Mouse (Mus musculus) liver, embryonic 14.5 days (tissue): ENCODE measurements around the gene Stard13. TPM values are rescaled to one million over a fixed set of nuclear protein-coding genes. Genes with fewer than 3 reads are reported as not detected.

Source experiments
- ATAC-seq: fragments of 200-750 bp; cut with Nextera tagmentation; 2 replicates; pipeline ENCODE4 v1.8.0; 2017; ENCODE audit warnings: moderate number of reproducible peaks, mild to moderate bottlenecking, moderate library complexity; ENCODE audit not compliant: insufficient read depth
- DNase-seq, 3 experiments: peaks; one replicate each; pipeline ENCODE4 v3.0.0-alpha.2; 2012 to 2013; ENCODE audit warnings: low read depth in 3 of 3, low spot score in 3 of 3
- H3K27ac ChIP-seq: fragments of 300-500 bp; sonication (generic); 2 replicates; pipeline ENCODE4 v1.5.1; 2014; ENCODE audit warnings: moderate library complexity, mild to moderate bottlenecking, control low read depth, inconsistent platforms
- H3K27me3 ChIP-seq: fragments of 300-500 bp; sonication (generic); 2 replicates; pipeline ENCODE4 v1.6.1; 2014; ENCODE audit warnings: mild to moderate bottlenecking, low read length, moderate library complexity; ENCODE audit not compliant: control insufficient read depth, insufficient read depth
- H3K36me3 ChIP-seq: fragments of 300-500 bp; sonication (generic); replicated peaks from 2 replicates; pipeline ENCODE4 v1.6.1; 2014; ENCODE audit warnings: low read depth; ENCODE audit not compliant: control insufficient read depth, insufficient read depth
- H3K4me1 ChIP-seq, 2 experiments: fragments of 200-500 bp in 1 of 2; fragments of 300-500 bp in 1 of 2; sonication (generic) in 1 of 2; replicated peaks; 2 replicates each; pipeline ENCODE4 v1.6.1; 2012 to 2014; ENCODE audit warnings: antibody characterized with exemption in 1 of 2, inconsistent platforms in 1 of 2, low read length in 1 of 2; ENCODE audit not compliant: control insufficient read depth in 2 of 2, insufficient read depth in 2 of 2
- H3K4me2 ChIP-seq: fragments of 300-500 bp; sonication (generic); 2 replicates; pipeline ENCODE4 v1.6.1; 2014; ENCODE audit warnings: low read depth, mild to moderate bottlenecking, control low read depth, moderate library complexity
- H3K4me3 ChIP-seq, 2 experiments: fragments of 200-500 bp in 1 of 2; fragments of 300-500 bp in 1 of 2; sonication (generic) in 1 of 2; 2 replicates each; pipeline ENCODE4 v1.5.1; 2012 to 2014; ENCODE audit warnings: low read depth in 2 of 2, low read length in 2 of 2, mild to moderate bottlenecking in 2 of 2, control low read depth in 1 of 2, inconsistent platforms in 1 of 2, moderate library complexity in 1 of 2; ENCODE audit not compliant: insufficient read depth in 1 of 2
- H3K9ac ChIP-seq: fragments of 300-500 bp; sonication (generic); replicated peaks from 2 replicates; pipeline ENCODE4 v1.6.1; 2014; ENCODE audit warnings: mild to moderate bottlenecking, control low read depth, moderate library complexity
- H3K9me3 ChIP-seq: fragments of 300-500 bp; sonication (generic); 2 replicates; pipeline ENCODE4 v1.6.1; 2016; ENCODE audit warnings: low read length, mixed read lengths; ENCODE audit not compliant: control insufficient read depth
- CTCF ChIP-seq: IDR thresholded peaks from 2 replicates; pipeline ENCODE4 v1.5.1; 2016; ENCODE audit warnings: antibody characterized with exemption, low read depth, control low read depth
- EP300 ChIP-seq: IDR thresholded peaks from 2 replicates; pipeline ENCODE4 v1.6.1; 2016; ENCODE audit warnings: antibody characterized with exemption, low read depth
- WGBS: fragments of 180-500 bp; shearing (Covaris S2); extraction: QIAGEN DNeasy Blood & Tissue Kit; methylation state at CpG from one replicate; pipeline ENCODE4 v1.1.7; 2014; ENCODE audit not compliant: insufficient replicate concordance; 5-methylcytosine and 5-hydroxymethylcytosine counted together
- polyA plus RNA-seq, 2 experiments: library from polyadenylated mRNA; depleted of rRNA in 1 of 2; stranded (reverse) in 1 of 2; unstranded in 1 of 2; fragments of >200 nt; fragmentation: Nextera tagmentation in 1 of 2; extraction: Ambion mirVana in 1 of 2; gene quantifications; 2 replicates each; pipeline versions ENCODE4 v1.2.1 to v1.2.3; 2012 to 2014

Gene Stard13
- polyA plus RNA-seq, 2 experiments: 0.56 to 1.1 TPM

DNA sequence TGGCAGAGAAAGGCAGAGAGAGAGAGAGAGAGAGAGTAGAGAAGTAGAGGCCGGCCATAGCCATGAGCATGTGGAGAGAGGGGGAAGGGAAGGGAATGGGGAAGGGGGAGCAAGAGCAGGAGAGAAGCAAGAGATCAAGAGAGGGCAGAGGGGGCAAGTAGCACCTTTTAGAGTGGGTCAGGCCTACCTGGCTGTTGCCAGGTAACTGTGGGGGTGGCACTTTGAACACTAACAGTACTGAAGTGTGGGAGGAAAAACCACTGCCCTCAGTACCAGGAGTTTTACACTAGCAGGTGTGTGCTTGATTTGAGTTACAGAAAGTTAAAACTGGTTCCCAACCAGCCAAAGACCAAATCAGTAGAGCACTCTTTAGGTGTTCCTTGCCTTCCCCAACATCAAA, 78.4 kb downstream of the Stard13 start:
- WGBS: 60% methylated on average over 1 of the region's 1 CpGs
- H3K4me3 ChIP-seq: no peak overlapping the region
- no peak overlapping the region for H3K27ac ChIP-seq
- ATAC-seq (0 out of 2 replicates have a peak, but pooled peaks have one; percentile 4), DNase-seq (no peak)
- no peak overlapping the region for H3K4me2 ChIP-seq
- H3K9ac ChIP-seq: no peak overlapping the region
- no peaks in the 10 kb centered on the region for H3K9me3 ChIP-seq
- no peaks in the 10 kb centered on the region for H3K27me3 ChIP-seq
- TF ChIP-seq CTCF: no peak
- TF ChIP-seq EP300: no peak
- no peaks in the 10 kb centered on the region for H3K36me3 ChIP-seq
- H3K4me1 ChIP-seq: peaks cover 0 to 9% of the 10 kb centered on the region in 2 experiments; a peak in 2 of 4 replicates

DNA sequence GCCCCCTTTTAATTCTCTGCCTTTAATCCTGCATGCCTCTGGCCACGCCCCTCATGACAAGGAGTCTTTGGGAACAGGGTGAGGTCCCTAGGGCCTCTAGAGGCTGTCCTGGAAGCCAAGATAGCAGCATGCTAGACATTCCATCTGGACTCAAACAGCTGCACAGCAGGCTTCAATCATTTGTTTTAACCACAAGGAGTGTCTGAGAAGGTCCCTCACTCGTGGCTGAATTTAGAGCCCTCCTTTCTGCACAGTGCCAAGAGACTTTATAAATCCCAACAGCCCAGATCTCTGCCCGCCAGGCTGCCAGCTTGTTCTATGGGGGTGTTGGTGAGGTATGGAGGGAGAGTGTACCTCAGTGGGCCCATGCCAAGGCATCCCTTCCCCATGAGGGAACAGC, 78.9 kb downstream of the Stard13 start:
- no peaks in the 10 kb centered on the region for H3K36me3 ChIP-seq
- no peak overlapping the region for H3K4me3 ChIP-seq
- H3K9me3 ChIP-seq: no peaks in the 10 kb centered on the region
- TF ChIP-seq EP300 (no peak), CTCF (no peak)
- H3K27ac ChIP-seq: no peak overlapping the region
- DNase-seq: no peak
- peaks cover 0 to 9% of the 10 kb centered on the region in 2 experiments; a peak in 2 of 4 replicates for H3K4me1 ChIP-seq
- ATAC-seq: peak; percentile 30; the same call in 1 of the 2 replicates
- H3K27me3 ChIP-seq: no peaks in the 10 kb centered on the region
- H3K4me2 ChIP-seq: no peak overlapping the region
- 25% methylated on average over 3 of the region's 3 CpGs for WGBS
- H3K9ac ChIP-seq: no peak overlapping the region

DNA sequence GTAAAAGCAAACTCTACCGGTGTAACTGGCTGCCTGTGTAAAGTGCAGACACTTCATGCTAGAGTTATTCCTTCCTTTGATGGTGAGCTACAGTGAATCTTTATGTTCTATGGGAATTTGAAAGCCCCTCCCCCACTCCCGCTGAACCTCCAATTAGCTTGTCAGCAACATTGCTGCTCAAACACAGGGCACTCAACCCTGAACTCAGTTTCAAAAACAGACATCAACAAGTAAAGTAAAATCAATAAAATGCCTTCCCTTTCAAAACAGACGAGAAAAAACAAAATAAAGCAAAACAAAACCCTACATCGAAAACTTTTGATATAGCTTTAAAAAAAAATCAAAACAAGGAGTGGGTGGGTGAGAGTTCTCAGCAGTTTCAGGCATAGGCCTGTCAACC, 79.6 kb downstream of the Stard13 start:
- H3K27ac ChIP-seq: no peak overlapping the region
- whole genome bisulfite sequencing: 61% methylated on average over 4 of the region's 4 CpGs
- no peaks in the 10 kb centered on the region for H3K9me3 ChIP-seq
- H3K27me3 ChIP-seq: no peaks in the 10 kb centered on the region
- no peak for DNase-seq
- ATAC-seq: no peak
- peaks cover 0 to 9% of the 10 kb centered on the region in 2 experiments; a peak in 2 of 4 replicates for H3K4me1 ChIP-seq
- no peak overlapping the region for H3K4me2 ChIP-seq
- no peaks in the 10 kb centered on the region for H3K36me3 ChIP-seq
- H3K4me3 ChIP-seq: no peak overlapping the region
- no peak for TF ChIP-seq CTCF
- no peak for TF ChIP-seq EP300
- H3K9ac ChIP-seq: no peak overlapping the region

DNA sequence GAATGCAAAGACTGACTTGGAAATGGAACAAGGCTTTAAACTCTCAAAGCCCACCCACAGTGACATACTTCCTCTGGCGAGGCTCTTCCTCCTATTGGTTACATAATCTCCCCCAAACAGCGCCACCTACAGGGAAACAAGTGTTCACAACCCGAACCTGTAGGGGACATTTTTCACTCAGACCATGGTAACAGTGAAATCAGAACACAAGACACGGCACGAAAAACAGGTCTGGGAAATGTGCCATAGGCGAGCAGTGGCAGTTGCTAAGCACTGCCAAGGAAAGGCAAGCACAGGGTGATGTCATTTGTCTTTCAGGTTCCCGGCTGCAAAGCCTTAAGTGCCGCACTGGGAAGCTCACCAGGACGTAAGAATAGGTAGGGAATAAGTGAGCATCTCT, 82.1 kb downstream of the Stard13 start:
- no peak overlapping the region for H3K27ac ChIP-seq

DNA sequence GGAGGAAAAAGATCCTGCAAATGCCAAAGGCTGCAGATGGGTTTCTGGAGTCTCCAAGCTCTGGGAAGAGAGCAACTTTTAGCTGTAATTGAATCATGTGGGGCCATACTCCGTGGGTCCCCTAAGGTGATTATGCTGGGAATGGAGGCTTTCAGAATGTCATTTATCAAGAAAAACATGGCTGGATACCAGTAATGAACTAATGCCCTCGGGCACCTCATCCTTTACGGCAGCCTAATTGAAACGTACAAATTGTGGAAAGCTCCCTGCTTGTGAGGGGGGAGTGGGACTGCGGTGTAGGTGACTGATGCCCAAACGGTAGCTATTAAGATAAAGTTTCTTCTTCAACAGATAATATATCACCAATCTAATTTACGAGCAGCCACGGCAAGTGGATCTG, 84.1 kb downstream of the Stard13 start:
- H3K4me2 ChIP-seq: no peak overlapping the region
- ATAC-seq: no peak

More for the DNA sequence above, 82.1 kb downstream of the Stard13 start:
- ATAC-seq: no peak
- H3K27me3 ChIP-seq: no peaks in the 10 kb centered on the region
- no peaks in the 10 kb centered on the region for H3K36me3 ChIP-seq
- no peak overlapping the region for H3K4me2 ChIP-seq
- H3K9ac ChIP-seq: no peak overlapping the region
- no peak overlapping the region for H3K4me3 ChIP-seq
- no peaks in the 10 kb centered on the region for H3K9me3 ChIP-seq
- no peak for DNase-seq
- H3K4me1 ChIP-seq: peaks cover 0 to 9% of the 10 kb centered on the region in 2 experiments; a peak in 2 of 4 replicates
- TF ChIP-seq CTCF (peak; percentile 10; the same call in 1 of the 2 replicates), EP300 (no peak)
- WGBS: 67% methylated on average over 9 of the region's 9 CpGs

More for the DNA sequence above, 84.1 kb downstream of the Stard13 start:
- H3K27me3 ChIP-seq: no peaks in the 10 kb centered on the region
- TF ChIP-seq CTCF (no peak), EP300 (no peak)
- H3K36me3 ChIP-seq: no peaks in the 10 kb centered on the region
- H3K4me1 ChIP-seq: no peaks in the 10 kb centered on the region; a peak in 1 of 4 replicates
- no peaks in the 10 kb centered on the region for H3K9me3 ChIP-seq
- 66% methylated on average over 8 of the region's 8 CpGs for WGBS
- H3K9ac ChIP-seq: no peak overlapping the region
- H3K27ac ChIP-seq: no peak overlapping the region
- no peak overlapping the region for H3K4me3 ChIP-seq
- no peak for DNase-seq
